Mouse (Mus musculus): Measurements from ENCODE around the gene Ctsd.

The Ctsd gene

DNA sequence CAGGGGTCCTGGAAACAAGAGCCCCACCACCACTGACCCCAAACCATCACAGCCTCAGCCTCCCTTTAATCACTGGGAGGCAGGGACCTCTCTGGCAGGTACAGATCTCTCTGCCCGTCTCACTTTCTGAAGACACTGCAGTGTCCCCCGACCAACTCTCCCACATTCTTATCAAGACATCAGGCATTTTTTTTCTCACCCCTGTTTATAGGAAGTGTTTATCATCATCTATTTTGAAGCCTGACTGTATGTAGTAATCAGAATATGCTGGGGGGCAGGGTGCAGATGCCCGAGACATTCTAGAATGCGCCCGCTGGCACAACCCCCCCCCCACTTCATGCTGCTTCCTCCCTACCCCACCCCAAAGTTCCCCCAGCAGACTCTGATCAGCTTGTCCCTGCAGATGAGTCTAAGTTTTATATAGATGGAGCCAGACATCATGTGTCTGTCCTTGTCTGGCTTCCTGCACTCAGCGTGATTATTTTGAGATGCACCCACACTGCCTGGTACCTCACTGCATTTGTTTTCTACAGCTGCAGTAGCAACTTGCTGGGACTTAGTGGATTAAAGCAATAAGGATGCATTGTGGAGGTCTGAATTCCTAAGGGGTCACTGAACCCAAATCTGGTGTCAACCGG is 12.4 kb upstream of the Ctsd start:
- no peak for DNase-seq (ENCODE audit: extremely low spot score, low spot score)

DNA sequence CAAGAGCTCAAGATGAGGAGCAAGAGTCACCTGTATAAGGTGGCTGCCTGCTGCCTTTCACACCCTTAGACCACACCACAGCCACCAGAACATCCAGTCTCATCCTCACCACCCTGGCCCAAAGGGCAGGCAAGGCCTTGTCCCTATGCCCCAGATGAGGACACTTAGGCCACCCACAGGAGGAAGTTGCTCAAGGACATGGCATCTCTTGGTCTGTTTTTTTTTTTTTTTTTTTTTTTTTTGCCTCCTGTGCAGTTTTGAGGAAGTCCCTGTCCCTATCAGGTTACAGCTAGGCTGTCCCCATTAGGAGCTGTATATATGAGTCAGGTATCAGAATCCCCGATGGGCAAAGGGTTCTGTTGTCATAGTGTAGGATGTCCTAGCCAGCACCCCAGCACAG is 11.4 kb upstream of the Ctsd start:
- DNase-seq (ENCODE audit: extremely low spot score, low spot score) = no peak

- no peak for DNase-seq (ENCODE audit: extremely low spot score, low spot score)
Measured at GRCm38 (mm10) chr7:142398052-142398451, 10.2 kb upstream of the Ctsd start.

GRCm38 (mm10) chr7:142396611-142397010 is 8.8 kb upstream of the Ctsd start:
- DNase-seq (ENCODE audit: extremely low spot score, low spot score) = no peak

DNA sequence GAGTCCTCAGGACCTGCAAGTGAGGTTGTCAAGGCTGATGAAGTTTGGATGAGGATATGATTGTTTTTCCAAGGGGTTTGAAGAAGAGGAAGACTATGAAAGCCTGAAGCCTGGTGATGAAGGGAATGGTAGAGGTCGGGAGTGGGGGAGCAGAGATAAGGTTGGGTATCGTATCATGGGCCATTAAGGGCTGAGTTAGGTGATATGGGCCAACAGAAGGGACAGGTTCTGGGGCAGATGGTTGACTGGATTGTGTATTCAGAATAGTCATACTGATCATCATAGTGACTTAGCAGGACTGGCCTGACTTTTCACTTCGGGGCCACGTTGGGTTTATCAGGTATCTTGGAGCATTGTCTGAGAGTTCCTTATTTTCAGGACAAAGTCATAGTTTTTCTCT is 7.6 kb upstream of the Ctsd start:
- no peak for DNase-seq (ENCODE audit: extremely low spot score, low spot score)

DNA sequence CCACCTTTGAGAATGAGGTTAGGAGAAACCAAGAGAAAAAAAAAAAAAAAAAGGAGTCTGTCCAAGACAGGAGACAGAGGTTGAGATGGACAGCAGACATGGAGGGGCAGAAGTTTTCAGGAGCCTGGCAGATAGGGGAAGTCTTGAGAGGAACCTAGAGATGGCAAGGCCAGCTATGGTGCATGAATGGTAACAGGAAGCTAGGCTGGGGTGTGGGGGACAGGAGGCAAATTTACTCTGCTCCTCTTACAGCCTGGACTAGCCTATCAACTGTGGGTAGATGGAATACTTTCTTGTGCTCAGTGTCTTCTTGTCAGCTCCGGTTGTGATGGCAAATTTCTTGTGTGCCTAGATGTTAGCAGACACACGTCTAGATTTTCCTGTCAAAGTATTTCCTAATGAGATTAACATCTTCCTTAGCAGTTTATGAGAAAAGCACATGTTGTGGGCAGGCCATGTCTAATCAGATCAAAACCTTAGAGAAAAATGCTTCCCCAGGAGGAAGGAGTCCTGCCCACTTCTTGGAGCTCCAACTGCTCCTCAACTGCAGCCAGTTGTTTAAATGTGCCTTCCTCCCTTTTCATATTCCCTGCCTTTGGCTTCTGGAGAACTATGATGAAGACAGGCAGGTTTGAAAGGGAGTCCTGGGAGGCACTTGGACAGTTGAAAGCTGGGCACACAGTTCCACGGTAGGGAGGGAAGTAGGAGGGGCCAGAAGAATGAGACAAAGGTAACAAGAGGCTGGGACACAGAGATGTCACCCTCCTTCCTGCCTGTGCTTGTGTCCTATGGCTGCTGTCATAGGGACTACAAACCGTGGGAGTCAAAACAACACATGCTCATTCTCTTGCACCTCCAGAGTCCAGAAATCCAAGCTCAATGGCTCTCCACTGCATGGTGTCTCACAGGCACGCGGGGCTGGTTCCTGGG is 6.7 kb upstream of the Ctsd start:
- DNase-seq (ENCODE audit: extremely low spot score, low spot score) = no peak

DNA sequence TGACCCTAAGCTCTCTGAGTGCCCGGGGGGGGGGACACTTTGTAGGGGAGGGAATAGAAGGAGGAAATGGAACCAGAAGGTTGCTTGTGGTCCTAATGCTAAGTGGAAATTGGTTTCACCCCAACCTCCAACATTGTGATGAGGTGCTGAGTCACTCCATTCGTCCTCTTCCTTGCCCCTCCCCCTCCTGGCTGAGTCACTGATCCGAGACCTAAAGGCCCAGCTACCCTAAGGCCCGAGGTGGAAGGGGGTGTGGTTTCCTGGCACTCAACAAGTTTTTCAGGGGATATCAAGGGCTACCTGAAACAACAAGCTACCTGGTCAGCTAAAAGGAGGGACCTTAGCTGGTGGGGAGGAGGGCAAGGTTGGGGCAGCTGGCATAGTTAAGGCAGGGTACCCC is 5.4 kb upstream of the Ctsd start:
- DNase-seq (ENCODE audit: extremely low spot score, low spot score) = no peak

DNA sequence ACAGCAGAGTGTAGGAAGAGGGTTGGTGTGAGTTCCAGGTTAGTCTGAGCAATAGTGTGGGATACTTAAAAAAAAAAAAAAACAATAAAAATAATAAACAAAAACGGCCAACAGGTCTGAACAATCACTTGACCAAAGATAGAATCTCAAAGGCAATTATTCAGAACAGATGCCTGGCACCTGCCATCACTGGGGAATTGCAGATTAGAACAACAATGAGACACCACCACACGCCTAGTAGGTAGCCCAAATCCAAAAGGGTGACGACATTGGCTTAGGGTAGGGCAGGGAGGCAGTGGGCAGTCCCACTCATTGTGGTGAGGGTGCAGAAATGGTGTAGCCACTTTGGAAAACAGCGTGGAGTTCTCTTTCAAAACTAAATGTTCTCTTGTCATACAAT is 3.8 kb upstream of the Ctsd start:
- DNase-seq (ENCODE audit: extremely low spot score, low spot score) = no peak

GRCm38 (mm10) chr7:142391108-142391507 is 3.3 kb upstream of the Ctsd start:
- no peak for DNase-seq (ENCODE audit: extremely low spot score, low spot score)

DNA sequence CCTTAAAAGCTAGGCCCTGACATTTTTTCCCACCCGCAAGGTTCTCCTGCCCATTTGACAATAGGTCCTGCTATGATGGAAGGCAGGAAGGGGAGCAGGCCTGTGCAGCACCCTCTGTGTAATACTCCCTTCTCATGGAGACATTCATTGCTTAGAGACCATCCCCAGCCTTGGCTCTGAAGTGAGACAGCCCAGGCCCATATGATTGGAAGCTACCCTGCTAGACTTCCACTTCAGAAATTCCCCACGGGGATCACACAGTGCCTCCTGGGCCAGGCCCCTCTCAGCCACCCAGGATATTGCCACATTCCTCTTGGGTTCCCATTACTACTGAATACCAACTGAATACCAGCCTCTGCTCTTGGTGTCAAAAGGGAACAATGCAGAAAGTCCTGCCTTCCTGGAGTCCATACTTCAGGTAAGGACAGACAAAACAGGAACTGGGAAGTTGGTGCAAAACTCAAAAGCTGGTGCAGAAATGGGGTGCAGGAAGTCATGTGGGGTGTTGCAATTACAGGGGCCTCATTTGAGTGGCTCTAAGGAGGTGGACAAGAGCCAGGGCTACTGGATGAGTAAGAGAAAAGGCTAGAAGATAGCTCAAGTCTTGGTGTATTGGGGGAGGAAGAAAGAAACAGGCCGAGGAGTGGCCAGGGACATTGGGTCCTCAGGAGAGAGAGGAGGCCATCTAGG is 2.3 kb upstream of the Ctsd start:
- DNase-seq (ENCODE audit: extremely low spot score, low spot score) = no peak

- no peak for DNase-seq (ENCODE audit: extremely low spot score, low spot score)
Measured at GRCm38 (mm10) chr7:142388740-142389139, 902 bp upstream of the Ctsd start.

DNA sequence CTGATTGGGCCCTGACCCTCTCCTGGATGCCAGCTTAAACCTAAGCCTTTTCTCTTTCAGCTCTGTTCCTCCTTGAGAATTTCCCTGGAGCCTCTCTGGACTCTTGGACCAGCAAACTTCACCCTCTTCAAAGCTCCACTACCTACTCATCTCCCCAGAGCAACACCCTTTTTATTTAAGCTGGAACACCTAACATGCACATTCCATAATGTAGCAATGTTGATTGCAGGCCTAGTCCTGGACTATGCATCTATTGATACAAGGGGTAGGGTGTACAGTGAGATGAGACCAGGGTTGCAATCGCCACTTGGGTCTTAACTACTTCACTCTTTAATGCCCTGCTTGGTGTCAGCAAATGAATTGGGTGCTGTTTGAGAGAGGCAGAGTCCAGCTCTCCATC is 360 bp upstream of the Ctsd start:
- no peak for DNase-seq (ENCODE audit: extremely low spot score, low spot score)

DNA sequence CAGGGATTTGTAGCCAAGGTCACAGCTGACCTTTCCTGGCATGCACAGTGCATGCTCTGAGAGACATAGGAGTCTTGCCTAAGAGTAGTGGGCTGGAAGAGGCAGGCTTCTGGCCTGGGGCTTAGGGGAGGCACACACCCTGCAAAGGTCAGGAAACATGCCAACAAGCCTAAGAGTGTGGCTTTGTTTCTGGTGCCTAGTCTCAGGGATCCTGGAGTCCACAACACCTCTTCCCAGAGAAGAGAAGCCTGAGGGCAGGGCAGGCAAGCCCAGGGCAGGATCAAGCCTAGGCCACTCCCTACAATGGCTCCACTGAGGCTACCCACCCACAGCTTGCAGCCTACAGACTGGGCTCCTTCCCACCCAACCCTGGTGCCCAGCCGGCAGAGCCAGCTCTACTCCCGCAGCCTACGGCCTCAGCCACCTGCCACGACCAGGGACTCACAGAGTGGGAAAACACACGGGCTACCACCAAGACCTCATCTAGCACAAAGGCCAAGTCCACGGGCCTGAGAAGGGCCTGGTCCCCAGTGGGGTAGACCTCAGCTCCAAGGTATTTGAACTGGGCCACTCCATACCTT is 1.1 kb downstream of the Ctsd start:
- no peak for DNase-seq (ENCODE audit: extremely low spot score, low spot score)

- no peak for DNase-seq (ENCODE audit: extremely low spot score, low spot score)
Measured at GRCm38 (mm10) chr7:142385742-142386403, 2.0 kb downstream of the Ctsd start.

- no peak for DNase-seq (ENCODE audit: extremely low spot score, low spot score)
Measured at GRCm38 (mm10) chr7:142384306-142384705, 3.5 kb downstream of the Ctsd start.

GRCm38 (mm10) chr7:142382567-142382966 is 5.3 kb downstream of the Ctsd start, which contains the start of gene Gm49369:
TSS of gene Gm49369 (minus strand) at chr7:142382667.
- DNase-seq (ENCODE audit: extremely low spot score, low spot score) = no peak

DNA sequence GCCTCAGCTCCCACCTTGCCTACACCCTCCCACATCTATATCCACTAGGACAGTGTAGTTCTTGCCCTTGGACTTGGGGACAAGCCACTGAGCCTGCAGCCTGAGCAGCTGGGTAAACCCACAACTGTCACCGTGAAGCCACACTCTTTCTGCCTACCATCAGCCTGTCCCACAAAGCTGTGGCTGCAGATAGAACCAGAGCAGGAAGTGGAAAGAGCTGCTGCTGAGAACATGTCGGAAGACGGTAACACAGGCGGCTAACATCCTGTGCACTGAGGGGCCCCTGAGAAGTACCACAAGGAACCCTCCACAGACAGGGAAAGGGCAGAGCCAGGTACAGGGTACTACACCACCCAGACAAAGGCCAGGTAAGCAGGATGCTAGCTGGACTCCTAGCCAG is 6.7 kb downstream of the Ctsd start:
- no peak for DNase-seq (ENCODE audit: extremely low spot score, low spot score)

DNA sequence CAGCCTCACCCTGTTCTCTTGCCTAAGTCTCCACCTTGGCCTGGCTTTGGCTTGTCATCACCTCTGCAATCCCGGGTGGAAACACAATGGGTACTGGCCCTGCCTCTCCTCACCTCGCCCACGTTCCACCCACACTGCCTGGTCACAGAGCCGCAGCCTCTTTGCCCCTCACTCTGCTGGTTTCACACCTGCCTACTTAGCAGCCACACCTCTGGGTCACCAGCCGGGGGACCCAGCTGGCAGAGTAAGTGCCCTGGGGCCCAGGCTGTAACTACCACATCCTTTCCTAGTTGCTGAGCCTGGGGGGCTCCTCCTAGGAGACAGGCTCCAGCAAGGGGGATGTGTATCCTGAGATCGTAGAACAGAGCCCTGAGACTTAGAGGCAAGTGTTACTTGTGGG is 8.7 kb downstream of the Ctsd start:
- no peak for DNase-seq (ENCODE audit: extremely low spot score, low spot score)

DNA sequence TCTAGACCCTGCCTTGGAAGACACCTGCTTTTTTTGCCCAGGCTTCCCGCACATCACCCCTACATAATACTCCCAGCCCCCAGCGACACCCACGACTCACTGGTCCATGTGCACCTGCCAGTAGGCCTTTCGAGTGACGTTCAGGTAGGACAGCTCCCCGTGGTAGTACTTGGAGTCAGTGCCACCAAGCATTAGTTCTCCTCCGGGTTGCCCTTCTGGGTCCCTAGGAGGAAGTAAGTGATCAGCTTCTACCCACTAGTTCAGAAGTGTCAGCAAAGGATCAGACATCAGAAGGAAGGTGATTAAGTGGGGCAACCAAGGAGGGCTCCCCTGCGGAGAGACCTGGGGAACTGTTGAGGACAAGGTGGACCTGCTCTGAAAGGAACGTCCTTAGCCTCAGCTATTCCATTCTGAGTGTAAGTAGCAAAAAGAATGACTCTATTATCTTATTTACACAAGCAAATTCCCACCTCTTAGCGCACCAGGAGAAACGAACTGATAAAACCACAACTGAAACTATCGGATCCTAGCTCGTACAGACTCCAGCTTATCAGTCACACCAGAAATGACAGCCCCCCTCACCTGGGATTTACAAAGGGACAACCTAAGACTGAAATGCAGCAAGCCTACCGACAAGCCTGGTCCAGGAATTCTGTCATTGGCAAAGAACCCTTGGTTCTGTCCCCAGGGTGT is 10.5 kb downstream of the Ctsd start:
- no peak for DNase-seq (ENCODE audit: extremely low spot score, low spot score)

DNA sequence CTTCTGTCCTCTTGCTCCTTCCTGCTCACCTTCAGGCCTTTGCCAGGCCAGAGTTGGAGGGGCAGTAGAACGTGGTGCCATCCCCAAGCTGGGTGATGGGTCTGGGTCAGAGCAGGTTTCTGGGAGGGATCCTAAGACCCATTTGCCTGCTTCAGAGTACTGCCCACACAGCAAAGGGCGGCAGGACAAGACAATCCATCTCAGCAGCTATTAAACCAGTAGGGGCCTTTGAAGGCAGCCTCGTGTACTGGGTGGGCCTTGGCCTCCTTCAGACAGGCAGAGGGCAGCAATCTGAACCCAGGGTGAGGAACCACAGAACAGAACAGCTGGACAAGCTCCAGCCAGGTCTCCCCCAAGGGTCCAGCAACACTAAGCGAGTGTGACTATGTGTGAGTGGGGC is 11.7 kb downstream of the Ctsd start:
- no peak for DNase-seq (ENCODE audit: extremely low spot score, low spot score)

DNA sequence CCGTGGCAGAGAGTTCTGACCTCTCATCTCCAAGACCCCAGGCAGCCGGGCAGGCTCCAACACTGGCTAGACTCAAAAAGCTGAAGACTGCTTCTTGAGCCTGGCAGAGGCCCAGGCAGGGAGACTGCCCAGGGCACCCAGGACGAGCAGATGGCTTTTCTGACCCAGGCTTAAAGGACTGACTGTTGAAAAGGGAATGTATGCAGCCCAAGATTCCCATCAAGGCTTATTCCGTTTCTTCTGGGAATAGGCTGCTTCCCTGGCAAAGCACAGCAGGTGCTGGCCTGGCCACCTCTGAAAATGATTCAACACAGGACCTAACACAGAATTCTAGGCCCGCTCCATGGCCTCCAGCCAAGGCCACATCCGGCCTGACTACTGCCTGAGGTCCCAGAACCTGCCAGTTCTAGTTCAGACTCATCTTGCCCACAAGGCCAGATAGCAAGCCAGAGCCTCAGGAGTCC is 12.5 kb downstream of the Ctsd start:
- no peak for DNase-seq (ENCODE audit: extremely low spot score, low spot score)

All from neural tube, embryonic 10.5 days (tissue).